Mouse (Mus musculus): ENCODE data around the gene Pbx3.

DNA sequence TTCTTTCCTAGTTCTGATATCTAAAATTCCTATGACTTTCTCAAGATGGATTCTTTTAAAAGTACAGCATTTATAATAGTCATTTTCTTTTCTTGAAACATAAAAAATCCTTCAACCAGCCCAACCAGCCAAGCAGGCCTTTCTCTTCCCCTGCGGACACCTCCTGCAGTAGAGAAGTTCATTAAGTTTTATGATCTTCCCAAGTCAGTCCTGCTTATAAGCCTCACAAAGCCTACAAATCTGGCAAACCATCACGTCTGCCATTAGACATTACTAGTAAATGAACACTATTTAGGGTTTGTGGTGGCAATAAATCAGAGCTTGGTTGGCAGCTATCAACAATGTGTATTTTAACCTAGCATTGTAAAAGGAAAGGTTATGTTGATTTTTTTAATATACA, 5.9 kb downstream of the Pbx3 start:
- no peak for TF ChIP-seq POLR2A (IDR thresholded peaks at IDR 0.05; ENCODE audit: insufficient read depth, low read length)
- no peak for TF ChIP-seq CTCF (IDR thresholded peaks at IDR 0.05; ENCODE audit: low read depth, low read length)
- TF ChIP-seq EP300 (IDR thresholded peaks at IDR 0.05; ENCODE audit: insufficient read depth, low read depth, low read length) = no peak
